Mouse (Mus musculus) cerebellum, adult (tissue): ENCODE measurements around the gene E330017A01Rik.
"Not testable (repeated sequence)": the region's sequence is repeated elsewhere in the genome, so short reads cannot be mapped to it uniquely, and the experiment has no call there.

Source experiments
- ATAC-seq: cut with Nextera tagmentation; 2 replicates; pipeline ENCODE4 v1.9.2; 2017; ENCODE audit warnings: mild to moderate bottlenecking, moderate library complexity, mixed read lengths; ENCODE audit not compliant: insufficient number of reproducible peaks, low FRiP score, low TSS enrichment

The E330017A01Rik gene

DNA sequence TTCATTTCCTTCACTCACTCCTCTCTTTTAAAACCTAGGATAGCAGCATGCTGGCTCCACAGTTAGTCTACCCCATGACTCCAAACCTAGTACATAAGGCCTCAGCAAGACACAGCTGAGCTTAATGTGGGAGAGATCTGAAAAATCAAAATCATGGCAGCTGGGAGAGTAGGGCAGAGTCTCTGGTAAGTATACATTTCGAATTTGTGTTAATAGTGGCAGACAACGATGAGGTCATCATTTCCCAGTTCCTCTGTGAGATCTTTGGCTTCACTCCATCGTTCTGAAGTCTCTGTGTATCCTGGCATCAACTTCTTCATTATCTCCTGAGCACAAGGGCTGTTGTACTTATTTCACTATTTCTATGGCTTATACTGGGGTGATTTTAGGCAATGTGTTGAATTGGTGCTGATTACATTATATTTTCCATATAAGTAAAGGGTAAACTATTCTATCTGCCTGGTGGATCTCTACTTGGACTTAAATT lies at the start of gene E330017A01Rik:
TSS of gene E330017A01Rik (minus strand) at position 51 of the 487 bp plus-strand sequence.
- ATAC-seq = no peak

DNA sequence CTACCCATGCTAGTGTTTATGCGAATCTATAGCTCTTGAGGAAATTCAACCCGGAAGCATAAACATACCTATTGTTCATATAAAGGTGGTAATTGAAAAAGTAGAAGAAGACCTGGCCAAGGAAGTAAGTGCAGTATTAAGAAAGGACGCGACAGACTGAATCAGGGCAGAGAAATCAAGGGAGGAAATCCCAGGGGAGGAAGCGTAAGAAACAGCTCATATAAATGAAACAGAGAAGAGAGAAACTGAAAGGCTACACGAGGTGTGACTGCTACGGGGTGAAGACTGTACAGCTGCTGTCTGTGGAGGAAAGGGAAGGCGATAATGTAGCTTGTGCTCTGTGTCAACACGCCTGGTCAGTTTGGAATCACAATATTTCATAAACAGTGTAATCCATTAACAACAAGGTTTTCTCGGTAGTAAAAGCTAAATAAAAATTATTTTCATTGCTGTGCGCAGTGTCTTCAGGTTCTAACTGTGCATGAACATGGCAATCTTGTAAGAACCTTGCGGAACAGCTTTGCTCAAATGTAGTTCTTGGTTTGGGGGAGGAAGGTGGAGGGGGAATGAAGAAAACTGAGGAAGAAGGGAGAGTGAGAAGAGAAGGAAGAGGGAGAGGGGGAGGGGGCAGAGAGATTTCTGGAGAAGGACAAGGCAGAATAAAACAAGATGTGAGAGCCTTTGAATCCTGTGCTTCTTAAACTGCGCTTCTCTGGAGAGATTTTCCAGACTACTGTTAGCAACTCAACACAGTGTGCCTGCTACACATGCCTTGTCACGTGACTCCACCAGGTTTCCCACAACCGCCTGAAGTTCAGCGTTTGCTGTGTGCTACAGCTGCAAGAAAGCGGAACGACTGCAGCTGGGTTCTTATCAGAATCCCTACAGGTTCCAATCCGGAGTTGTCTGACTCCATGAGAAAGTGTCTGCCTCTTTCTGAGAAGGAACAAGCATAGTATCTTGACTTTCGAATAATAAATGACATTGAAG lies 47.3 kb upstream of the E330017A01Rik start:
- ATAC-seq = no peak

DNA sequence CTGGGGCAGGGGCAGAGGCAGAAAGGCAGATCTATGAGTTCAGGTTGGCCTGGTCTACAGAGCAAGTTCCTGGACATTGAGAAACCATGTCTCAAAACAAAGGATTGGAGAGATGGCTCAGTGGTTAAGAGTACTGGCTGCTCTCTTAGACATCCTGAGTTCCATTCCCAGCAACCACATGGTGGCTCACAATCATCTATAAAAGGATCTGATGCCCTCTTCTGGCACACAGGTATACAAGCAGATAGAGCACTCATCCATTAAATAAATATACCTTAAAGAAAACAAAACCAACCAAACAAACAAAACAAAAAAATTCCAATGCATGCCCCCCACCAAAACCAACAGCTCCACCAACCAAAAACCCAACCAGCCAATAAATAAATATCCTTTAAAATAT lies 46.0 kb upstream of the E330017A01Rik start:
- ATAC-seq = no peak

DNA sequence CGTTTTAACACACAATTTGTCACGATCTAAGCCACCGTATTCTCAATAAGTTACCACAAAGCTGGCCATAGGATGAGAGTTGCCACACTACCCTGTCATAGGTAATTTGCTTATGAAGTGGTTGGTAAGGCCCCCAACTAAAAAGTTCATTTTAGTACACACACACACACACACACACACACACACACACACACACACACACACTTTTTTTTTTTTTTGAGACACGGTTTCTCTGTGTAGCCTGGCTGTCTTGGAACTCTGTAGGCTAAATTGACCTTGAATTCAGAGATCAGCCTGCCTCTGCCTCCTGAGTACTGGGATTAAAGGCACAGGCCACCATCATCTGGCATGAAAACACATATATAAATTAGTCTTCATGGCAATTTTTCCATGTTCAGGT lies 45.4 kb upstream of the E330017A01Rik start:
- no peak for ATAC-seq

DNA sequence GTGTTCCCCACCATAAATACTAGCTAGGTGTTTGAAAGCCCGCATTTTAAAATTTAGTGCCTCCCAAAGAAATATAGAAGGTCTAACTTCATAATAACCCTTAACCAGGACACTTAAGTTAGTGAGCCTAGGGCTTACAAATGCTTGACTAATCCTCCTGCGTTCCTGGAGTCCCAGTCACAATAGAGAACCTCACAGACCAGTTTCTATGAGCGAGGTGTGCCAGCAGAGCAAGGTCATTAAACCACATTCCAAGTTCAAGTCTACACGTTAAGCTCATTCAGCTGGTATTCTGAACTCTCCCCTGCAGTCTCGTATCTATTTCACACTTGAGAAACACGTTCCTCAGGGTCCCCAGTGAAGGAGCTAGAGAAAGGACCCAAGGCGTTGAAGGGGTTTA lies 44.3 kb upstream of the E330017A01Rik start:
- no peak for ATAC-seq

DNA sequence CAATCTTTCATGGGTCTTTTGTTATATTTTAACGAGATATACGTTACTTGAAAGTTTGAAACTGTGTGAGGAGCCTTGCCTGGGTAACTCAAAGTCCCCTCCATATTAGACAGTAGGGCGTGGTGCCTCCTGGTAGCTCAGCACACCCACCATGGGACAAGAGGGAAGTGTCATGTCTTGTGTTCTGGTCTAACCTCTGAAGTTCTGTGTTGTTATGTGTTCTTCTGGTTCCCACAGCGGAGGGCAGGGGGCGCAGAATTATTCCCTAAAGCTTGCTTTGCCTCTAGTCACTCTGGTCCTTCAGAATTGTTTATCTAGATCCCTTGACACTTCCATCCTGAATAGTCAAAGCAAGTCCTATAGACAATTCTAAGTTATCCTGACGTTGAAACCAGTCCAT lies 43.5 kb upstream of the E330017A01Rik start:
- ATAC-seq = no peak

DNA sequence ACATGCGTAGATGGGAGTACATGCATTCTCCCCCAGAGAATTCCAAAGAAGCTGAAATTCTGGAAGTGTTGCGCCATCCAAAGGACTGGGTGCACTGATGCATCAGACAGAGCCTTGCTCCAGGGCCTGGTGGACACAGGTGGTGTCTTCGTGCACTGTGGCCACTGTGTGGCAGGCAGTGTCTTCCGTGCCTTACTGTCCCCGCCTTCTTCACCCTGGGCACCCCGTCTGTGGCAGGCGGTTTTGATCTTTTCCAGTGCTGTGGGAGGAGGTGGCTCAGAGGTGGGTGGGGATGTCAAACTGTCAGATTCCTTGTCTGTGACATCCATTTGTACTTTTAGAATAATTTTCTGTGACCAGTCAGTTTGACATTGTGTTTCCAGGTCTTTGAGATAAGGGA lies 40.1 kb upstream of the E330017A01Rik start:
- ATAC-seq = no peak

DNA sequence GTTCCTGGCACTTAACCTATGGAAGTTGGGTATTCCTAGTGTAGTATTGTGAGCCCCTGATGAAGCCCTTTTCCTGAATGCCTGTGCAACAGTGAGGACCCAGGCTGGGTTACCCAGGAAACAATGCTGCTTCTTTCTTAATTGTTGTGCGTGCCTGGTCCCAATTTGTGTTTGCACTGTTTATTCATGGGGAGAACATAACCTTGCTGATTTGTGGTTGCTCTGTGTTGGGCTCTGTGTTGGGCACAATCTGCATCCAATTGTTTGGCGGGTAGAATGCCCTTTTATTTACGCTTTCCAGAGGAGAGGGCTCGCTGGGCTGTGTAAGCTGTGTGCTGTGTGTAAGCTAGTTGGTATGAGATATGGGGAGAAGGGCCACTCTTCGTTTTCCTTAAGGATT lies 39.0 kb upstream of the E330017A01Rik start:
- 0 out of 2 replicates have a peak, but pooled peaks have one; percentile 11 for ATAC-seq

DNA sequence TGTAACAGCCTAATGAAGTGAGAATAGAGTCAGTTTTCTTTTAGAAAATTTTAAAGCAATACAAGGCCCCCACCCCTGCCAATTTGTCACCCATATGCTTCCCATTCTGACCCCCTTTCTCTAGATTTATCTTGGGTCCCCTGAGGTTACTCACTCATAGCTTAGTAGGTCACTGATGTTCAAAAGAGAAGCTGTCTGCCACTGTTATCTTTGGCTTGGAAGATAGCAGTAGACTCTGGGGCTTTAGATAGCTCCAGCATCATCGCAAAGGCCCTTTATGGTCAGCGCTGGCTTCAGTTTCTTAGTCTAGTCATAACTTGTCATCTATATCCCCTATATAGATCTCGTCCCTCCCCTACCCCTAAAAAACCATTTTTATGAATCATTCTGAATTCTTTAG lies 38.1 kb upstream of the E330017A01Rik start:
- no peak for ATAC-seq

DNA sequence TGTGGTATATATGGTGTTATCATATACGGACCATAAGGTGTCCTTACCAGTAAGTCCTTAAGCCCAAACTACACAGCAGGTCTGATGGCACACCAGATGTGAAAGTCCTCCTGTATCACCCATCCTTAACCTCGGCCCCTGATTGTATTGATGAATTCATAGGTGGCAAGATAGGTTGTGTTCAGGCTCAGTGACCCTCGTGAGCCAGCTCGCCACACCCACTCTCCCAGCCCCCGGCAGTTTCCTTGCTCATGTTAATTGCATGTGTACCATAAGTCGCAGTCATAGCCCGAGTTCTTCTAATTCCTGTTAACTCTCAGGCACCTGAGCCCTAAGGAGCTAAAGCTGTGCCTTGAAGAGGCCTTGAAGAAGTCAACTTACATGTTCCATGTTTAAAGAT lies 37.6 kb upstream of the E330017A01Rik start:
- no peak for ATAC-seq

DNA sequence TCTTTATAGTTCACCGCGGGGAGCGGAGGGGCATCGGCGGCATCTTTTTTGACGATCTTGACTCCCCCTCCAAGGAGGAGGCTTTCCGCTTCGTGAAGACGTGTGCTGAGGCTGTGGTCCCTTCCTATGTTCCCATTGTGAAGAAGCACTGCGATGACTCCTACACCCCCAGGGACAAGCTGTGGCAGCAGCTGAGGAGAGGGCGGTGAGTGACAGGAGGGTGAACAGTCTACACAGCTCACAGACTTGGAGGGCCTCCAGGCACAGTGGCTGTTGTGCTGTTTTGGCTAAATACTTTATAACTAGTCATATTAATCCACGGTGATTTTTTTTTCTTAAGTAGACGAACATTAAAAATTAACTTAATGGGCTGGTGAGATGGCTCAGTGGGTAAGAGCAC lies 36.7 kb upstream of the E330017A01Rik start:
- ATAC-seq = no peak

DNA sequence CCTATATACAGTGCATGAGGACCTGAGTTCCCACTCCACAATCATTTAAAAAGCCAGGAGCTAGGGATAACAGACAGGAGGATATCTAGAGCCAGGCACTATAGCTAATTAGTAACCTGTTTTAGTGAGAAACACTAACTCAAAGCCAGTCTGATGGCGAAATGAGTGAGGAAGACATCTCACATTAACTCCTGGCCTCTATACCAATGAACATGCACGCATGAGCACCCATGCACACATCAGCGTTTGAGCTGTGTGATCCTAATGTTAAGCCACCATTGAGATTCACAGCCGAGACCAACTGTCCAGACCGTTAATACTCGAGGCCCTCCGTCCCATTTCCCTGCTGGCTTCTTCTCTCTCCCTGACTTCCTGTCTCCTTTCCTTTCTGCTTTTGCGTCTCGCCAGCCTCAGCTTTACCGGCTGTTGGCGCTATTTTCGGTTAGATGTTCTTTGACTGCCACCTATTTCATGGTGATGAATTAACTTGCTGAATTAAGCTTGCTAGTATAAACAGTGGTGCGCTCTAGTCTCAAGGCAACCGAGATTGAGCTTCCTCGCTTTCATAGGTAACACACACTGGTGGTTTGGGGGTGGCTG lies 35.4 kb upstream of the E330017A01Rik start:
- no peak for ATAC-seq

DNA sequence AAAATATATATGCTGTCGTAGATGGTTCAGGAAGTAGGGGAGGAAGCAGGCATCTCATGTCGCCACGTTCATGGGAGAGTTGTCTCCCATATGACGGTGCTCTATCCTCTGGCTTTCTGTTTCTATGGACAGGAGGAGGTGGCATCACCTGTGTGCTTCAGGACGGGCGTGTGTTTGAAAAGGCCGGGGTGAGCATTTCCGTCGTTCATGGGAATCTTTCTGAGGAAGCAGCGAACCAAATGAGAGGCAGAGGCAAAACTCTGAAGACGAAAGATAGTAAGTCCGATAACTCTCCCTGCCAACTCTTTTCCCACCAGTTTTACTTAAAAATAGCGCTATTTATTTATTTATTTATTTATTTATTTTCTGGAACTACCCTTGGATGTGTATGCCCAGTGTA lies 33.9 kb upstream of the E330017A01Rik start:
- ATAC-seq = no peak

DNA sequence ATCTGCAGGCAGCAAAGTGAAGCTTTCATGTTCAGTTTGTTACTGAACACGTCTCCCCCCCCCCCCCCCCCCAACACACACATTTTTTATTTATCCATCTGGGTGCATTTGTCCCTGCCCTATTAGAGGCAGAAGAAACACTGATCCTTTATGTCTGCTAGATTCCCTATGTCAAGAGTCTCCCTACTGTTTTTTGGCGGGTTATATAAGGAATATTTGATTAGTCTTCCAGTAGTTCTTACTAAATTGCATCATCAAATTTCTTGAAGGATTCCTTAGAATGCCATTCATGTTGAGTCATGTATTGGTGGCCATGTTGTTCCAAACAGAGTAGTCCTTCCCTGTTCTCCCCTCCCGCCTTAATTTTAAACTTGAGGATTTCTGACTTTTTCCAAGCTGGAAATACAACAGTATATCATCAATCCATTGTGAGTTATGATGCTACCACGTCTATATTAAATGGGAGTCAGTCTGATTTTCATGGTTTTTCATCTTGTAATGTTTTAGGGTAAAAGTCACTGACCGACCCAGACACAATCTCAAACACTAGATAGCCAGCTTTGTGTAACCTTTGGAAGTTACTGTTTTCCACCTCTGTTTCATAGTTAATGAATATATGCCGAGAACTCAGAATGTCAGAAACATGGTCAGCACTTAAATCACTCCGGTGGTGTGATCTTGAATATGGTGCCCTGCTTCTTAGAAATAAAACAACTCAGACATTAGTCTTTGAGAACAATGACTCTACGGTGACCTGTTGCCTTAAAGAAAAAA lies 32.9 kb upstream of the E330017A01Rik start:
- ATAC-seq = no peak

DNA sequence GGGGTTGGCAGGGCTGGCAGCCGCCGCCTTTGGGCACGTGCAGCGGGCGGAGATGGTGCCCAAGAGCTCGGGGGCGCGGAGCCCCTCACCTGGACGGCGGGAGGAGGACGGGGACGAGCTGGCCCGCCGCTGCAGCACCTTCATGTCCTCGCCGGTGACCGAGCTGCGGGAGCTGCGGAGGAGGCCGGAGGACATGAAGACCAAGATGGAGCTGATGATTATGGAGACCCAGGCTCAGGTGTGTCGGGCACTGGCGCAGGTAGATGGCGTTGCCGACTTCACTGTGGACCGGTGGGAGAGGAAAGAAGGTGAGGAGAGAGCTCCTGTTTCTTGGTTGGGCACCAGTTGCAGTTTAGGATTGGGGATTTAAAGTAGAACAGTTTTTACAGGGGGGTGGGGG lies 32.1 kb upstream of the E330017A01Rik start:
- ATAC-seq = peak; percentile 60

DNA sequence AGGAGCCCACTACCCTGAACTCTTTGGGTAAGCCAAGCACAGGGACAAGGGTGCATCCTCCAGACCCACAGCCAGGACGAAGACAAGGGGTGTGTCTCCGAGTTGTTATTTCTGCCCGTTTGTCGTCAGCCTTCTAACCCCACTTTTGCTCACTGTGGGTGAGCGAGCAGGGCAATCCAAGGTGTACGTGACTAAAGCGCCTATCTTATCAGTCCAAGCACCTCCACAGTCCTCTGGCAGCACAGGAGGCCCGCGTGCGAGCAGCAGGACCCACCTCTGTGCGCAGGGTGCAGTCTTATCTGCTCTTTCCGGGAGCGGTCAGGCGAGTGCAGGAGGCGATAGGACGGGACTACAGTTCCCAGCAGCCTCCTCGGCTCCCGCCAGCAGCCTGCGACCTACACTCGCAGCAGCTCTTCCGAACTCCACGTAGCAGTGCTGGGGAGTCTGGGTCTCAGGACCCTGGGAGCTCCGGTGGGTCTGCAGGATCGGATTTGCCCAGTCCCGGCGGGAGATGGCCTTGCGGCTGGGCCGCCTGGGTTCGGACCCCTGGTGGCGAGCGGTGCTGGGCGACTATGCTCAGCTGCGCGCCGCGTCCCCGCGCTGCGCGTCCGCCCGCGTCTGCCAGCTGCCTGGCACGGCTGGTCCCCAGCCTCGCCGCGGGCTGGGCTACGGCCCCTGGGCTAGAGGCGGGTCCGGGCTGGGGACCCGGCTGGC lies 31.5 kb upstream of the E330017A01Rik start, which contains the start of gene Cpox:
TSS of gene Cpox (plus strand) at position 376 of the 714 bp plus-strand sequence.
- peak; percentile 97 for ATAC-seq

DNA sequence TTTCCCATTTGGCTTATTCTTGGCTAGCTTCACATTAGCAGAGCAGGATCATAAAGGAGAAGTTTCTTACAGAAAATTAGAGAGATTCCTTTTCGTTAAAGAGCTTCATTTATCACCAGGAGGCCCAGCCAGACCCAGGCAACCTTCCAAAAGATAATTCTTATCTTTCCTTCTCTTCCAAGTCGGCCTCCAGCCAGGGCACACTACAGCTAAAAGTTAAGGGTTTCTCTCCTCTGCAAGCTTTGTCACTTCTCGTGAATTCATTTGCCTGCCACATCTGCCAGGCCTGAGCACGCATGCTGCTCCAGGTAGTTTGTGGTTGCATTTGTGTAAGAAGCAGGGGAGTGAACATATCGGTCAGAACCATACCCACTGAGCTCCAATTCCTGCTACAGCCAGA lies 30.7 kb upstream of the E330017A01Rik start:
- ATAC-seq = no peak

DNA sequence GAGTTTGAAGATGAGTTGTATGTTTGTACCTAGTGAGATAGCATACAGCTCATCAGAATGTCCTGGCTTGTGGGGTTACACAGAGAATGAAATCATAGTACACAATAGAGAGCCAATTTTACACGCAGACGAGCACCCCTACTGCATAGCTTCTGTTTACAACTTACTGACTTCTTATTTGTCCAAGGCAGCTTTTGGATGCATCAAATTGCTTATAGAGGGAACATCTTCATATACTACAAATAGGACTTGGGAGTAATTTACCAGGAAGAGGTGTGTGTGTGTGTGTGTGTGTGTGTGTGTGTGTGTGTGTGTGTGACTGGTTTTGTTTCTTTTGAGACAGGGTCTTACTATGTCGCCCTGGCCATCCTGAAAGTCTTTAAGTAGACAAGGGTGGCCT lies 30.0 kb upstream of the E330017A01Rik start:
- no peak for ATAC-seq

DNA sequence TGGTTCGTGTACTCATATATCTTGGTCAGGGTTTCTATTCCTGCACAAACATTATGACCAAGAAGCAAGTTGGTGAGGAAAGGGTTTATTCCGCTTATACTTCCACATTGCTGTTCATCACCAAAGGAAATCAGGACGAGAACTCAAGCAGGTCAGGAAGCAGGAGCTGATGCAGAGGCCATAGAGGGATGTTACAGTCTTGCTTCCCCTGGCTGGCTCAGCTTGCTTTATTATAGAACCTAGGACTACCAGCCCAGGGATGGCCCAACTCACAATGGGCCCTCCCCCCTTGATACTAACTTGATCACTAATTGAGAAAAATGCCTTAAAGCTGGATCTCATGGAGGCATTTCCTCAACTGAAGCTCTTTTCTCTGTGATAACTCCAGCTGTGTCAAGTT lies 28.1 kb upstream of the E330017A01Rik start:
- ATAC-seq = not testable (repeated sequence)

DNA sequence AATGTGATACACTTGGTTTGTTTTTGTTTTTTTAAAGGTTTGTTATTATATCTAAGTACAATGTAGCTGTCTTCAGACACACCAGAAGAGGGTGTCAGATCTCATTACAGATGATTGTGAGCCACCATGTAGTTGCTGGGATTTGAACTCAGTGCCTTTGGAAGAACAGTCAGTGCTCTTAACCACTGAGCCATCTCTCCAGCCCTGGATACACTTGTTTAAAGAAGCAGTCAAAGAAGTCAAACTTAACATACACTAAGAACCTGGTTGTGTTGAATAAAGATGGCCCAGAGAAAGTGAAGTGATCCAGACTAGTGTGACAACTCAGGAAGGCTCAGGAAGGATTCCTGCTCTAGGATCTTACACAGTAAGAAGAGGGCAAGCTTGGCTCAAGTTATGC lies 26.6 kb upstream of the E330017A01Rik start:
- not testable (repeated sequence) for ATAC-seq
